Mouse (Mus musculus) 3T3-L1 (cell line): ENCODE measurements around the gene Casr.
A peak's percentile ranks its signal among the peaks of the same experiment; 100 is the strongest.

ENCODE experiments used
- DNase-seq: peaks from one replicate; pipeline ENCODE4 v3.0.0-alpha.2; 2015; ENCODE audit warnings: low read depth, low spot score

The Casr gene

DNA sequence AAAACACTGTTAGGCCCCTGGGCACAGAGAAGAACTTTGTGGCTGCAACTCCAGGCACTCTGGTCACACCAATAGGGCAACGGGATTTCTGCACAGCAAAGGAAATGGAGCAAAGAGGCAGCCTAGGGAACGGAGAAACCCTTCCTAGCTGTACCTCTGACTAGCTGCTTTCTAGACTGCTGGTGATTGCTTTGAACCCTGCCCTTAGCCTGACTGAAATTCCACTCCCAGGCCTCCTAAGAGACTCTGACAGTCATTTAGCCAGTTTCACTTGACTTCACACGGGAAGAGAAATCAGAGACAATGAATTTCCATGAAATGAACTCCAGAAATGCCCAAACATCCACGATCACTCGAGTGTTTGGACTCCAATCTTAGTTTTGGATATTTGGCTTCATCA, 38.8 kb downstream of the Casr start:
- no peak for DNase-seq

DNA sequence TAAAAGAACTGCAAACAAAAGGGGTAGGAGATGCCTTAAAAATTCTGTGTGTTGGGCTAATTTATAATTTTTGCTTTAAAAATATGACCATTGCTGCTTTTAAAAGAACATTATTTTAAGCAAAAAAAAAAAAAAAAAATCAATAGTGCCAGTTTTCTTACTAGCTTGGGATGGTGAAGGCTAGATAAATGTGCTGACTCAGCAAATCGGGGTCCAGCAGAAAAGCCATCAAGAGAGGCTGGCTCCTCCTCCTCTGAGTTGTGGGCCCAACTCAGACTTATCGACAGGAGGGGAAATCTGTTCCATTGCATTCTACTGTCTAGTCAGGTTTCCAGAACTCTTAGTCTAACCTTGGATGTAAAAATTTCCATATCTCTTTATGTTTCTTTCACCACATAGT, 45.6 kb downstream of the Casr start:
- no peak for DNase-seq

DNA sequence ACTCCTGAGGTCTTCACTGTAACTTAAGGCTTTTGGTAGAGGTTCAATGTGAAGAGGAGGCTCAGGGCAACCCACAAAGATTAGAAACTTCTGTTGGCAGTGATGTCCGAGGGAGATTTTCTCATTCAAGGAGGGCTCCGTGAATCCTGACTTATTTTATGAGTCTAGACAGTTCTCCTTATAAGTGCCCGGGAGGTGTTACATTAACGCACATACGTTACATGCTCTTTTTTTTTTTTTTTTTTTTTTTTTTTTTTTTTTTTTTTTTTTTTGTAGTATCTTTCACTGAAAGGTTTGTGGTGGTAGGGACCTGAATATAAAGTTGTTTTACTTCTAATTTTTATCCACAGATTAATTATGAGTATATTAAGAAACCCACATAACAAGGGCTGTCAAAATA, 54.6 kb downstream of the Casr start:
- DNase-seq, result no peak

DNA sequence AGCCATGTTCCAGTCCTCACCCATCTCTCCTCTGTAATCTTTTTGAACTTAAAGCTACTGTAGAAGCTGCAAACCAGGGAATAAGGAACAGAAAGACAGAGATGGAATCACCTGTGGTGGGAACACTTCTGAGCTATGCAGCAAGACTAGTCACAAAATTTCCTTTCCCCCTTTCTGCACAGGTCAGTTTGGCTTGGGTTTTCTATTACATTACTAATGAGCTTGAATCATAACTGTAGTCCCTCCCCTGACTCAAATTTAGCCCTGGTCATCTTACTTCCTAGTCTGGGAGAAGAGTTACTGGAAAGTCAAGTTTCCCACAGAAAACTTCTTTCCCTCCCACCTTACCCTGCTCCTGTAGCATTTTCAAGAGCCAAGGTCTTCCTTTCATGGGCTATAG, 55.1 kb downstream of the Casr start:
- no peak for DNase-seq

DNA sequence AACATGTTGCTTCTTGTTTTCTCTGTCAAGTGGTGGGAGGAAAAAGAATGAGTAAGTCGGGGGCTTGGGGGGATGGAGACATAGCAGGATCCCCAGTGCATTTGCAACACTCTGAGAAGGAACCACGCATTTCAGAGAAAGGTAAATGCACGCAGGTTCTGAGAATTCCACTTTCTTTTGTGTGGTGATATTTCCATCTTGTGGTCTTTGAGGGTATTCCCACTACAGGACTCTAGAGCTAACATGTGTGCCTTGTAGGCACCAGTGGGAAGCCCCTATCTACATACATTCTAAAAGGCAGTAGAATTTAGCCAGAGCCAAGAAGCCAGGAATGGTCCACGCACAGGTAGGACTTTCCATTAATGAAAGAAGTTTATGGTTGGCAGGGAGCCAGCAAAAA, 56.0 kb downstream of the Casr start:
- no peak for DNase-seq

DNA sequence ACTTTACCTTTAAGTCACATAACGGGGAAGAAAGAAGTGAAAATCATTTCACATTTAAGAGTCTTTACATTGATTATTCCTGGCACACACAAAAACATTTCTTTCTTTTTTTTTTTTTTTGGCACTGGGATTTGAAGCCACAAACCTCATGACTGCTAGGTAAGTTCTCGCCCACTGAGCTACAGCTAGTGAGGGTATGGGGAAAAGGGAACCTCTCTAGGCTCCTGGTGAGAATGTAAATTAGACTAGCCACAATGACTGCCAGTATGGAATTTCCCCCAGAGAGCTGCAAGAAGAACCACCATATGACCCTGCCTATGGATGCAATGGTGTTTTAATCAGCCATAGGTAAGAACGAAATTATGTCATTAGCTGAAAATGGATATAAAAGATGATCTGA, 56.8 kb downstream of the Casr start:
- no peak for DNase-seq

DNA sequence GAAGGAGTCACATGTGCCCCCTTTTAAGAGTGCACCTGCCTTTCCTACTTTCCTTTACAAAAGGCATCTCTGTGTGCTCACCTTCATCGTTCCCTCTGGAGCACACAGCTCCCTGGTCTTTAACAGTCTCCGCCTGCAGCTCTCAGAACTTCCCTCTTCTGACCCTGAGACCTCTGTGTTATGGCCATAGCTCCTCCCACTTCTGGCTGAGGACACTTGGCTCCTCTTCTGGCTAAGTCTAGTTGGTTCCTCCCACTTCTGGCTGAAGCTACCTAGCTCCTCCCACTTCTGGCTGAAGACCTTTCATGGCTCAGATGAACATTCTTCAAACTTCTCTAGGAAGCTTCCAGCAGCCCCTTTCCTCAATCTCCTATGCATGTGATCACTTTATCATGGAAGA, 59.7 kb downstream of the Casr start:
- DNase-seq, result no peak

DNA sequence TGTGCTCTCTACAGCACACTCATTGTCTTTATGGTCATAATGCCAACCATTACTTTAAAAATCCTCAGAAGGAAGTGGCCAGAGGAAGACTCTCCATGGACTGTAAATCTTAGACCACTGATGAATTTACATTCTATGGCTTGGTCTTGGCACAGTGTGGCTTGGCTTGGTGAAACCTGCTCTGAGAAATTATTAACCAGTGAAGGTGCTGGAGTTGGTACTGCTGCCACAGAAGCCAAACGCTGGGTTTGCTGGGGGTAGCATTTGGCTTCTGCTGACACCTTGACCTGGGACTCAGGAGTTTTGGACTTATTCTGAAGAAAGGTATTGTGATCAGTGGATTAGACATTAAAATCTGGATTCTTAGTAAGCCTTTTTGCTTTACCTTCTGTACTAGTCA, 69.5 kb downstream of the Casr start:
- no peak for DNase-seq

DNA sequence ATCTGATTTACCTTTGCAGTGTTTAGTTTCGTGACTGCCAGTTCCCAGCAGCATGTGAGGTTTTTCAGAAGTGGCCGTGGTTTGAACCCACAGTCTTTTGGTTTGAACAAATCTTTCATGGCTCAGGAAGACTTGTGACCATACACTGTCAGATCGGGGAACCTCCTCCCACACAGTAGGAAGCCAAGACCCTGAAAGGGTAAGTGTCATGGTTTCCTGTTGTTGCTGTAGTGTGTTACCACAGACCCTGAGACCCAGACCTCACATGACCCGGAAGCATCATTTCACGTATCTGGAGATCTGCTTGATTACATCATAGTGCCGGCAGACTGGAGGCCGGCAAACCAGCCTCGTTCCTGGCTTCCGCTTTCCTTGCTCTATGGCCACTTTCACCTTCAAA, 85.1 kb downstream of the Casr start:
- no peak for DNase-seq

DNA sequence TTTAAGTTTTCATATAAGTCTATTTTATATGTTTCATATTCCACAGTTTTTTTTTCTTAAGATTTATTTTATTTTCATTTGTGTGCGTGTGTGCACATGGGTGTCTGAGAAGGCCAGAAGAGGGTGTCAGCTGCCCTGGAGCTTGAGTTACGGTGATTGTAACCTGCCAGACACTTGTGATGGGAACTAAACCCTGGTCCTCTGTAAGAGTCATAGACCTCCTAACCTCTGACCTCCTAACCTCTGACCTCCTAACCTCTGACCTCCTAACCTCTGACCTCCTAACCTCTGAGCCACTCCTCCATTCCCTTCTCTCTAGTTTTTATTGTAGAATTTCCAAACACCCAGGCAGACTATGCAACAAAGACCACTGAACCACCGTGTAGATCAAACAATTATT, 86.4 kb downstream of the Casr start:
- DNase-seq, result no peak

DNA sequence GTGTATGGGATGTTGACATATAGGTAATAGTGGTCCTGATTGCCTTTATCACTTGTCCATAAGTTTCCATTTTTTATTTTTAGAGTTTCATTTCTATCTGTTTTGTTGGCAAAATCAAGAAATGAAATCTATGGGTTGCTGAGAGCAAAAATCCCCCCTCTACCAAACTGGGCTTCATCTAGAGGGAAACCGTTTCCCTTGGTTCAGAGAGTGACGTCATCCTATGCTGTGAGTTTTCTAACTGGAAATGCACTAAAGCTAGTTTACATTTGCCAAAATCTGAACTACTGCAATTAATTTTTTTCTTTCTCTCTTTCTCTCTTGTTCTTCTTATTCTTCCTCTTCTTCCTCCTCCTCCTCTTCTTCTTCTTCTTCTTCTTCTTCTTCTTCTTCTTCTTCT, 87.1 kb downstream of the Casr start:
- DNase-seq, result no peak

DNA sequence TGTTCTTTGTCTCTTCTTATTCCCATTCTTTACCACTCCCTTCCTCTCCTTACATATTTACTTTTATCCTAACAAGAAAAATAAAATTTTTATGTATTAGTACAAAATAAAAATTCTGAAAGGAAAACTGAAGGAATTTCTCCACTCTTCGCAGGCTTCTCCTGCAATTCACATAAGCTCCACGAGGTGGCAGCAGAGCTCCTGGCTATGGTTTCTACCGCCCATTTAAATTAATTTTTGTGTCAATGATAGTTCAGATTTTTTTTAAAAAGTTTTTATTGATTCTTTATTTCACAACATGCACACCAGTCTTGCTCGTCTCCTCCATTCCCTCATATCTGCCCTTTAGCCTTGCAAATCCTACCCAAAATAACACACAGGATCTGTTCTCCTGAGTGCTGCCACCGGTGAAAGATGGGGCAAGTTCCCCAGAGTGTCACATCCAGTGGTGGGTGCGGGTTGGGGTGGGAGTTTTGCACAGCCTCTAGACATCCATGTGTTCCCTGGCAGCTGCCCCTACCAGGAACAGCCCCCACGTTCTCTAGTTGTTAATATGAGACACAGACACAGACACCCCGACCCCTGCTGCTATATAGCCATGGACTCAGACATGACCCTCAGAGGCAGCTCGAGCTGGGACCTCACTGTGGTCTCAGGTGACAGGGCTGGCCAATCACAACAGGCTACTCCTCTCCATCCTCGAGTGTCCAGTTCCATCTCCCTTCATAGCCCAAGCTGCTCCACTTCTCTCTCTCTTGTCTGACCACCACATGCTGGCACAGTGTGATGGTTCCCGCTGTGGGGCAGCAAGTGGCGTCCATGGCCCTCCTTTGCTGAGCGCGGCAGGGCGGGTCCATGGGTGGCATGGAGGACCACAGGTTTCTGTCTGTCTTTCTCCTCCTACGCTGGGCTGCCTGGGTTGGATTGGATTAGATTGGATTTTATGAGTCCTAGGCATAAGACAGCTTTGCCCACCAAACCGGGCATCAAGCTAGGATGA, 88.4 kb downstream of the Casr start:
- peak; percentile 66 for DNase-seq

DNA sequence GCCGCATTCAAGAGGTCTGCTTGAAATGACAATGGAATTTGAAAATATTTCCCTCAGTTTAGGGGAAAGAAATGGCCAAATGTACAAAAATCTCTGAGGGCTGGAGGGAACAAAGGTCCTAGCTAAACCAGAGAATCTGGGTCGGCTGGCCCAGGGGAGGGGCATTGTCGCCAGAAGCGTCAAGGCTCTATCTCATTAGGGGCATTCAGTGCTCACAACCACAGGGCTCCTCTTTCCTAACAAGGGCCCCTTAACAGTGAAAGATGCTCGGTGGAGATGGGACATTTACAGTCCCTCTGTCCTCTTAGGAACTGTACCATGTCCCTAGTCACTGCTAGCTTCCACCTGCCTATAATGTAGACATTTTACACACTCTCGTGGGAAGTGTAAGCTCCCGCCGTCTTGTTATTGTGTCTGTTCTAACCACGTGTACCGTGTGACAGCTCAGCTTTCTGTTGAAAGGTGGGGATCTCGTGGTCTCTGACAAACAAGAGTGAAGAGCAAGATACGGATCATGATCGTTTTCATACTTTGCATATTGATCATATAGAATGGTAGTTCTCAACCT, 90.8 kb downstream of the Casr start:
- DNase-seq, result no peak

DNA sequence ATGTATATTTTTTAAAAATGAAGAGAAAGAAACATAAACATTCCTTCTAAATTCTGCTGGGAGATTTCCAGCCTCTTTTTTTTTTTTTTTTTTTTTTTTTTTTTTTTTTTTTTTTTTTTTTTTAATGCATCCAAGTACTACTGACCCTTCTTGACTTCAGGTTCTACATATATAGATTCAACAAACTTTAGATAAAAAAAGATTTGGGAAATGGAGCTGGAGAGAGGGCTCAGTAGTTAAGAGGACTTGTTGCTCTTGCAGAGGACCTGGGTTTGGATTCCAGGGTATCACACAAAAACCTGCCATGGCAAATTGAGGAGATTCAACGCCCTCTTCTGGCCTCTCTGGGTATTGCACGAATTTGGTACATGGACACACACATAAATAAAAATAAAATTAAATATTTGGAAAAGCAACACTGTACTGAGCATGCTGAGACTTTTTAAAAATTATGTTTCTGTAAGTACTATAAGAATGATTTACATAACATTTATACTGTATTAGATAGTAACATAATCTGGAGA, 91.9 kb downstream of the Casr start:
- DNase-seq, result peak; percentile 58

DNA sequence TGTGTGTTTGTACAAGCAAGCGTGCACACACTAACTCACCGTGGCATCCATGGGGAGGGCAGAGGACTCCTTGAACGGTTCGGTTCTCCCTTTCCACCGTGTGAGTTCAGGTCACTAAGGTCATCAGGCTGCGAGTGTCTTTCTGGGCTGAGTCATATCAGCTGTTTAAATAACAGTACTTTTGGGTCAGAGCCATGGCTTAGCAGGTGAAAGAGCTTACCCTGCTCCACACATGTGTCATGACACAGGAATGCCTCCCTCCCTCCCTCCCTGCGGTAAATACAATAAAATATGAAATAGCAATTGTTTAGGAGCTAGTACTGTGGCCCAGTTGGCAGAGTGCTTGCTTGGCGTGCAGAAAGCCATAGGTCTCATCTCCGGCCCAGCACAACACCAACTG, 92.6 kb downstream of the Casr start:
- peak; percentile 64 for DNase-seq

DNA sequence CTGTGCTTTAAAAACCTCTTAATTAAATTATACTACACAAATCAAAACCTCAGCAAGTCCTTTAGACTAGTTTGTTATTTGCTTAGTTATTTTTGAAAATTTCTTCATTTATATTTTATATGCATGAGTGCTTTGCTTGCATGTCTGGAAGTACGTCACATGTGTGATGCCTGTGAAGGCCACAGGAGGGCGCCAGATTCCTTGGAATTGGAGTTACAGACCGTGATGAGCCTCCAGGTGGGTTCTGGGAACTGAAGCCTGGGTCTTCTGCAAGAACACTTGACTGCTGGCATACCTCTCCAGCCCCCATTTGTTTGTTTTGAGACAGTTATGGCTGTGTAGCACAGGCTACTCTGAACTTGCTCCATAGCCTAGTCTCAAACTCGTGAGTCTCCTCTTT, 93.1 kb downstream of the Casr start:
- DNase-seq, result peak; percentile 25

DNA sequence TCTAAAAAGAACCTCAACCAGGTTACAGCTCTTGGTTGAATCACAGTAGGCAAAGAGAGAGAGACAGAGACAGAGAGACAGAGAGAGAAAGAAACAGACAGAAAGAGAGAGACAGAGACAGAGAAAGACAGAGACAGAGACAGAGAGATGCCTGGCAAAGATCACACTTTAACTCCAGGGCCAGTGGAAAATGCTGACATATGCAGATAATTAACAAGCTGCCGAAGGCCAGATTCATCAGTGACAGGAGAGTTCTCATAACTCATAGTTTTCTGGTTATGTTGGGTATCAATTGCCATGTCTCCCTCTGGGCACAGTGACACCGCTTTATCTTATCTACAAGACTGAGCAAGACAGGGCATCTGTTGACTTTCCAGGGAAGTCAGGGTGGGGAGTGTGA, 94.0 kb downstream of the Casr start:
- DNase-seq, result no peak

DNA sequence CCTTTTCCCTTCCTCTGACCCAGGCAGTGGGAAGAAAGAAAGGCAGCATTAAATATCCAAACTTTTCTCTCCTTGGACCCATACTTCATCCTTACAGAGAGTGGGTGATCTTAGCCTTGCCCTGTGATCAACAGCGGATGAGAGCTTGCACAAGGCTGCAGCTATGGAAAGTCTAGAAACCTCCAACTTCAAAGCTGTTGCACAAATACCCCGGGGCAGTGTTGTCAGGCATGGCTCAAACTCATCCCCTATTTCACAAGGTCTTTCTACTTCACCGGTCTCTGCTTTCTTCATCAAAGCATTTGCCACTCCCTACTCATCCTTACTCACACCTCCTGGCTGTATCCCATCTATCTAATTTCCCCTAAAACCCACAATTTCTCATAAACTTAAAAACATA, 96.5 kb downstream of the Casr start:
- no peak for DNase-seq

DNA sequence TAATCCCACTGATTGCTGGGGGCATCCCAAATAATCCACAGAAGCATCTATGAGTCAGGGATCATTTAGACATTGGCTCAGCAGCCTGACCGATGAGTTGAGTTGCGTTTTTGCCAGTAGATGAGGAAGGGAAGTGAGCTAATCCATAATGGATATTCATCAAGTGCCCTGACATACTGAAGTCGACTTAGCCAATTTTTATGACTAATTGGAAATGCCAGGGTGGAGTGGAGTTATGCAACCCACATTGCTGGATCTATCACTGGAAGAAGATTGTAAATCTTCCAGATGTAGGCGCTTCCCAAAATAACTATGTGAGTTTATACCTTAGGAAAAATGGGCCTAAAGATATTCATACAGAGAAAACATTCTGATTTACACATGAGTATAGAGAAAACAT, 97.9 kb downstream of the Casr start:
- DNase-seq, result peak; percentile 33

DNA sequence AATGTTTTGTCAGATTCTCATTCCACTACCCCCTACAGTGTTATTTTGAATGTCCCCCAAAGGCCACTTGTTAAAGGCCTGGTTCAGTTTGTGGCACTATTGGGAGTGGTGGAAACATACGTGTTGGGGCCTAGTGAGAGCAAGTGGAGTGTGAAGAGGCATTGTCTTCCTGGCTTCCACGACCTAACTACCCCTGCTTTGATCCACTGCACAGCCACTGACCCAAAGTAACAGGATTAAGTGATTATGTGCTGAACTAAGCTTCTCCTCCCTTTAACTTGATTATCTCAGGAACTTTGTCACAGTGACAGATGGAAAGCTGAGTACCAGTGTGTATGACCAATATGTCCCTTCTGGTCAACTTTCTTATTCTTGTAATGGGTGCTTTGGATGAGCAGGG, 101.5 kb downstream of the Casr start:
- no peak for DNase-seq

DNA sequence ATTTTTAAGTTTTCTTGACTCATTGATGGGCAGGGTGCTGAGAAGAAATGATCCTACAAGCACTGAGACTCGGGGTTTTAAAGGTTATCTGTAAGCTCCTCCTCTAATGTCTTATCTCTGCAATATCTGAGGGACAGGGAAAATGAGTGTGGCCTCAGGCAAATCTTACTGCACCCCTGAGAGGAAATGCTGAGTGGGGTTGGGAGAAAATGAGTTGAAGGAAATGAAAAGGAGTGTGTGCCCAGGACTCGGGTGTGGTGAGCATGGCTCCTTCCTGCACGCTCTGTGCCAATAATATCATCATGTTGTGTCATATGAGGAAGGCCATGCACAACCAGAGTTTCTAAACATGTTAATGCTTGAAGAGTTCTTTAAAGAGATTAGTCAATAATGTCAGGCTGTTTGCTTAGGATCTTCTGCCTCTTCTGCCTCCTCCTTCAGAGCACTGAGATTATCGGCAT, 106.6 kb downstream of the Casr start, which contains the start of gene Stfa3:
TSS of gene Stfa3 (minus strand) at position 51 of the 461 bp plus-strand sequence.
- no peak for DNase-seq
